Mouse (Mus musculus) megakaryocyte, embryonic 14.5 days (primary cell): ENCODE results near the gene Pip4k2c.

Experiments used
- FLI1 ChIP-seq: IDR thresholded peaks from 2 replicates; pipeline ENCODE4 v1.6.1; 2012; ENCODE audit warnings: low read length, inconsistent platforms, mixed read lengths
- GATA1 ChIP-seq: IDR thresholded peaks from 3 replicates; pipeline ENCODE4 v1.6.1; 2012; ENCODE audit warnings: mixed read lengths, low read length, inconsistent platforms, borderline replicate concordance

GRCm38 (mm10) chr10:127170837-127171272 lies 40.5 kb downstream of the Pip4k2c start:
- TF ChIP-seq GATA1 (no peak), FLI1 (no peak)
